Mouse (Mus musculus) adrenal gland, adult (tissue): ENCODE data around the gene Dnajb8.

Experiments used
- DNase-seq, 2 experiments: peaks; one replicate each; pipeline ENCODE4 v3.0.0; 2022 to 2023; ENCODE audit warnings: low spot score in 1 of 2; ENCODE audit not compliant: inconsistent age in 2 of 2

The Dnajb8 gene

GRCm38 (mm10) chr6:88226570-88226994, 4.5 kb downstream of the Dnajb8 start:
- no peak for DNase-seq

- no peak for DNase-seq
Observed at GRCm38 (mm10) chr6:88227537-88227936, 5.5 kb downstream of the Dnajb8 start.

GRCm38 (mm10) chr6:88229221-88229620, 7.2 kb downstream of the Dnajb8 start:
- no peak for DNase-seq

- no peak for DNase-seq
Observed at GRCm38 (mm10) chr6:88231821-88232220, 9.8 kb downstream of the Dnajb8 start.

- DNase-seq, result no peak
Observed at GRCm38 (mm10) chr6:88232221-88232620, 10.2 kb downstream of the Dnajb8 start.

GRCm38 (mm10) chr6:88233996-88234395, 11.9 kb downstream of the Dnajb8 start:
- DNase-seq, result no peak

- DNase-seq, result no peak
Observed at GRCm38 (mm10) chr6:88235461-88235860, 13.4 kb downstream of the Dnajb8 start.

- no peak for DNase-seq
Observed at GRCm38 (mm10) chr6:88235983-88236382, 13.9 kb downstream of the Dnajb8 start.

- no peak for DNase-seq
Observed at GRCm38 (mm10) chr6:88236513-88236912, 14.4 kb downstream of the Dnajb8 start.

- peak; percentile 72 to 87 for DNase-seq
Observed at GRCm38 (mm10) chr6:88242604-88243003, 20.5 kb downstream of the Dnajb8 start.

GRCm38 (mm10) chr6:88249231-88249630, 27.2 kb downstream of the Dnajb8 start:
- no peak for DNase-seq

- DNase-seq, result no peak
Observed at GRCm38 (mm10) chr6:88251396-88251795, 29.3 kb downstream of the Dnajb8 start.

GRCm38 (mm10) chr6:88251798-88252478, 29.9 kb downstream of the Dnajb8 start:
- no peak for DNase-seq

GRCm38 (mm10) chr6:88254082-88254481, 32.0 kb downstream of the Dnajb8 start:
- DNase-seq, result no peak

GRCm38 (mm10) chr6:88255435-88255834, 33.4 kb downstream of the Dnajb8 start:
- peak in 1 of 2 experiments; percentile 35 for DNase-seq

- DNase-seq, result no peak
Observed at GRCm38 (mm10) chr6:88259621-88260020, 37.6 kb downstream of the Dnajb8 start.

- DNase-seq, result no peak
Observed at GRCm38 (mm10) chr6:88260645-88261044, 38.6 kb downstream of the Dnajb8 start.

- no peak for DNase-seq
Observed at GRCm38 (mm10) chr6:88262160-88262559, 40.1 kb downstream of the Dnajb8 start.

- DNase-seq, result no peak
Observed at GRCm38 (mm10) chr6:88265355-88265754, 43.3 kb downstream of the Dnajb8 start.

GRCm38 (mm10) chr6:88266055-88266454, 44.0 kb downstream of the Dnajb8 start:
- no peak for DNase-seq

- DNase-seq, result no peak
Observed at GRCm38 (mm10) chr6:88267068-88267467, 45.0 kb downstream of the Dnajb8 start.

GRCm38 (mm10) chr6:88267970-88268369, 45.9 kb downstream of the Dnajb8 start:
- no peak for DNase-seq

GRCm38 (mm10) chr6:88274623-88275022, 52.6 kb downstream of the Dnajb8 start:
- no peak for DNase-seq
